Mouse (Mus musculus): ENCODE measurements around the gene Sbk3.

DNA sequence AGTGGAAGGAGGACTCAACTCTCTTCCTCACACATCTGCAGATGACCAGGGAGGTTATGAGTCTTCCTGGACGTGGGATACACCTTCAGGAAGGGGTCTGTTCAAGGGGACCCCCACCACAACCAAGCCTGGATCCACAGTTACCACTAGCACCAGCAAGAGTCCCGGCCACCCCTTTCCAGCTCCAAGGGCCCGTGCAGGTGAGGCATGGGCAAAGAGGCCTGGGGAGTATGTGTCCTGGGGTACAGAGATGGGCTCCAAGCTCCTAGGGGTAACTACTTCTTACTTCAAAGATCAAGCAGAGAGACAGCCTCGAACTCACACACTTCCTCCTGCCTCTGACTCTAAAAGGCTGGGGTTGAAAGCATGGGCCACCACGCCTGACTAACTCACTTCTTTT, 28.3 kb downstream of the Sbk3 start:
- no peak for TF ChIP-seq EP300 (IDR thresholded peaks at IDR 0.05; ENCODE audit: low read depth)
- no peak for TF ChIP-seq CTCF (IDR thresholded peaks at IDR 0.05; ENCODE audit: low read depth)

Measured in heart, postnatal 0 days (tissue).